Mouse (Mus musculus) kidney, postnatal 10 days (tissue): ENCODE data around the gene Ptprn2.
"Not testable (repeated sequence)": the region's sequence is repeated elsewhere in the genome, so short reads cannot be mapped to it uniquely, and the experiment has no call there.

Experiments used
- DNase-seq: peaks from one replicate; pipeline ENCODE4 v3.0.0; 2021; ENCODE audit warnings: mixed read lengths

The Ptprn2 gene

GRCm38 (mm10) chr12:116485591-116486403, at the start of gene Ptprn2:
Gene Ptprn2 (plus strand): TSS chr12:116485720.
- peak; percentile 87 for DNase-seq

- DNase-seq = no peak
Measured at GRCm38 (mm10) chr12:116436125-116436524, 49.4 kb upstream of the Ptprn2 start.

- DNase-seq = peak; percentile 20
Measured at GRCm38 (mm10) chr12:116438591-116438990, 46.9 kb upstream of the Ptprn2 start.

- no peak for DNase-seq
Measured at GRCm38 (mm10) chr12:116442184-116442583, 43.3 kb upstream of the Ptprn2 start.

GRCm38 (mm10) chr12:116449536-116449935, 36.0 kb upstream of the Ptprn2 start:
- peak; percentile 38 for DNase-seq

- no peak for DNase-seq
Measured at GRCm38 (mm10) chr12:116460379-116461065, 25.0 kb upstream of the Ptprn2 start.

- no peak for DNase-seq
Measured at GRCm38 (mm10) chr12:116467030-116467429, 18.5 kb upstream of the Ptprn2 start.

GRCm38 (mm10) chr12:116468348-116468747, 17.2 kb upstream of the Ptprn2 start:
- no peak for DNase-seq

GRCm38 (mm10) chr12:116469096-116469495, 16.4 kb upstream of the Ptprn2 start:
- no peak for DNase-seq

- DNase-seq = no peak
Measured at GRCm38 (mm10) chr12:116473264-116473663, 12.3 kb upstream of the Ptprn2 start.

- no peak for DNase-seq
Measured at GRCm38 (mm10) chr12:116473761-116474160, 11.8 kb upstream of the Ptprn2 start.

- no peak for DNase-seq
Measured at GRCm38 (mm10) chr12:116474676-116475075, 10.8 kb upstream of the Ptprn2 start.

- no peak for DNase-seq
Measured at GRCm38 (mm10) chr12:116478771-116479170, 6.7 kb upstream of the Ptprn2 start.

- DNase-seq = no peak
Measured at GRCm38 (mm10) chr12:116481921-116482320, 3.6 kb upstream of the Ptprn2 start.

- DNase-seq = no peak
Measured at GRCm38 (mm10) chr12:116483581-116483980, 1.9 kb upstream of the Ptprn2 start.

GRCm38 (mm10) chr12:116484991-116485390, 529 bp upstream of the Ptprn2 start:
- DNase-seq = no peak

- no peak for DNase-seq
Measured at GRCm38 (mm10) chr12:116486404-116486730, 847 bp downstream of the Ptprn2 start.

GRCm38 (mm10) chr12:116488836-116489235, 3.3 kb downstream of the Ptprn2 start:
- no peak for DNase-seq

- no peak for DNase-seq
Measured at GRCm38 (mm10) chr12:116490575-116491356, 5.2 kb downstream of the Ptprn2 start.

- no peak for DNase-seq
Measured at GRCm38 (mm10) chr12:116498666-116499065, 13.1 kb downstream of the Ptprn2 start.

- no peak for DNase-seq
Measured at GRCm38 (mm10) chr12:116500652-116501051, 15.1 kb downstream of the Ptprn2 start.

GRCm38 (mm10) chr12:116512482-116512881, 27.0 kb downstream of the Ptprn2 start:
- DNase-seq = no peak

GRCm38 (mm10) chr12:116513788-116514187, 28.3 kb downstream of the Ptprn2 start:
- DNase-seq = not testable (repeated sequence)
